Mouse (Mus musculus): ENCODE measurements at regions not wholly inside any gene's neighbourhood (a gene's known extent, or its start where the extent isn't known, plus 50 kb on each side); places are given as distances from the start of the nearest gene placed in this dataset.

DNA sequence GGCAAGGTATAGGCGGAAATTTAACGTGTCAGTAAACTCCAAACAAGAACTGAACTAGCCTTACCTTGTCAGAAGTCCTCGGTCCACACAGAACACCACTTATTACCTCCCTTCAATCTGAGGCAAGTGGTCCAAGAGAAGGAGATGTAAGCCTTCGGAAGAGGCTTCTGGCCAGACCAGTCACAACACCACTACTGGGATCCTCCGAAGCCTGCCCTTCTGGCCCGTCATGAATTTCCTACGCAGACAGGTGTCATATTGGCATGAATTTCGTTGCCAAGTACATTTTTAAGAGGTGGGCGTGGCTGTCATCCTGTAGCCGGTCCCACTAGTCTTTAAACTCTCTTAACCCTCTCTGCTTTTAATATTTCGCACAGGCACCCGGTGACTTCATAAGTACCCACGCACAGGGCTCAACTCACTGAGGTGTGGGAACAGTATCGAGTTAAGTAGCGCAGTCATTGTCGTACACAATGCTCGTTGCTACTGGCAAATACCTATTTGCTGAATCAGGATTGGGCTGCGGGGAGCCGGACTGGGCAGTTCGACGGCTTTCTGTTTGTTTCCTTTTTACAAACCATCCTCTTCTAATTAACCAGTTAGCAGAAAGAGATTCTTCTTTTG, 86.7 kb upstream of the Adgrl2 start:
- TF ChIP-seq GATA1 (IDR thresholded peaks at IDR 0.05; ENCODE audit: borderline replicate concordance, low read length) = no peak
- no peak for TF ChIP-seq CTCF (IDR thresholded peaks at IDR 0.05; ENCODE audit: low read depth, low read length)
- TF ChIP-seq POLR2AphosphoS5 (IDR thresholded peaks at IDR 0.05; ENCODE audit: insufficient replicate concordance, low read depth, low read length) = no peak
- no peak for TF ChIP-seq TAL1 (conservative IDR thresholded peaks at IDR 0.05; ENCODE audit: low read depth, low read length)
- TF ChIP-seq GATA2 (IDR thresholded peaks at IDR 0.05; ENCODE audit: borderline replicate concordance, low read depth, low read length) = no peak
